Mouse (Mus musculus) MEL (cell line): ENCODE measurements around the gene Slc1a1.

Experiments used
- CTCF ChIP-seq, 3 experiments: IDR thresholded peaks in 2 of 3; conservative IDR thresholded peaks in 1 of 3; 2 replicates each; pipeline ENCODE4 v1.5.1; 2011 to 2012; ENCODE audit warnings: low read length in 3 of 3, low read depth in 2 of 3, mild to moderate bottlenecking in 2 of 3, improper control_type of control experiment in 1 of 3, inconsistent platforms in 1 of 3, mixed read lengths in 1 of 3, moderate library complexity in 1 of 3; ENCODE audit not compliant: control insufficient read depth in 1 of 3, insufficient read depth in 1 of 3, poor library complexity in 1 of 3, severe bottlenecking in 1 of 3
- MAX ChIP-seq: IDR thresholded peaks from 2 replicates; pipeline ENCODE4 v1.6.1; 2011; ENCODE audit warnings: low read length, improper control_type of control experiment
- POLR2A ChIP-seq, 2 experiments: IDR thresholded peaks; 2 replicates each; pipeline ENCODE4 v1.6.1; 2011 to 2012; ENCODE audit warnings: low read length in 2 of 2, mild to moderate bottlenecking in 2 of 2, control low read depth in 1 of 2, improper control_type of control experiment in 1 of 2, low read depth in 1 of 2, moderate library complexity in 1 of 2; ENCODE audit not compliant: control insufficient read depth in 1 of 2, insufficient read depth in 1 of 2, poor library complexity in 1 of 2

GRCm38 (mm10) chr19:28827697-28828328 is 7.0 kb upstream of the Slc1a1 start:
- TF ChIP-seq CTCF (IDR thresholded peaks at IDR 0.05 in 2 of 3, conservative IDR thresholded peaks at IDR 0.05 in 1 of 3; ENCODE audit: control insufficient read depth in 1 of 3, insufficient read depth in 1 of 3, low read depth in 2 of 3, low read length in 3 of 3, poor library complexity in 1 of 3, severe bottlenecking in 1 of 3) = no peak
- TF ChIP-seq MAX = no peak
- TF ChIP-seq POLR2A (IDR thresholded peaks at IDR 0.05; ENCODE audit: control insufficient read depth in 1 of 2, insufficient read depth in 1 of 2, low read depth in 1 of 2, low read length in 2 of 2, poor library complexity in 1 of 2) = no peak
